Mouse (Mus musculus) adrenal gland, postnatal 36 days (tissue): ENCODE results near the gene Rbbp6. TPM values are rescaled to one million over a fixed set of nuclear protein-coding genes. Genes with fewer than 3 reads are reported as not detected.

Experiments used
- DNase-seq, 2 experiments: peaks; one replicate each; pipeline ENCODE4 v3.0.0; 2021; ENCODE audit warnings: mixed read lengths in 1 of 2
- total RNA-seq, 2 experiments: library from RNA; stranded (reverse); gene quantifications; 2 replicates each; pipeline ENCODE4 v1.2.3; 2021

Gene Rbbp6
- total RNA-seq, 2 experiments from 2014 or later = 56.5 to 63.1 TPM

DNA sequence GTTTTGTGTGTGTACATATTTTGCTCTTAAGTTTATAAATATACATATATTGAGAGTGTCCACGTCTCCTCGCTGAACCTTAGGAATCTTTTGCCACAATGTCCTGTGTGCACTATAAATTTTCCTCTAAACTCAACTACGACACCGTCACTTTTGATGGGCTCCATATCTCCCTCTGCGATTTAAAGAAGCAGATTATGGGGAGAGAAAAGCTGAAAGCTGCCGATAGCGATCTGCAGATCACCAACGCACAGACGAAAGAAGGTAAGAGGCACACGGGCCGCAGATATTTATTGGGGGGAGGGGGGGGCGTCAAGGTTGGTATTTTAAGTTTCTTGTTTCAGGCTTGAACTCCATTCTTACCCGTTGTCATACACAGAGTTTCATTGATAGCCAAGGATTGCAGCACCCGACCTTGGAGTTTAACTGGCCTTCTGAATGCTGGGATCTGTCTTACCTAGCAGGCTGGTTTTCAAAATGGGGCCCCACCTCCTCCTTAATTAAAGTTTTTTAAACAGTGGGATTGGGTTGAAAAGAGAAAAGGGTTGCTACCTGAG, 5.5 kb downstream of the Rbbp6 start:
- DNase-seq = peak; percentile 42 to 63

DNA sequence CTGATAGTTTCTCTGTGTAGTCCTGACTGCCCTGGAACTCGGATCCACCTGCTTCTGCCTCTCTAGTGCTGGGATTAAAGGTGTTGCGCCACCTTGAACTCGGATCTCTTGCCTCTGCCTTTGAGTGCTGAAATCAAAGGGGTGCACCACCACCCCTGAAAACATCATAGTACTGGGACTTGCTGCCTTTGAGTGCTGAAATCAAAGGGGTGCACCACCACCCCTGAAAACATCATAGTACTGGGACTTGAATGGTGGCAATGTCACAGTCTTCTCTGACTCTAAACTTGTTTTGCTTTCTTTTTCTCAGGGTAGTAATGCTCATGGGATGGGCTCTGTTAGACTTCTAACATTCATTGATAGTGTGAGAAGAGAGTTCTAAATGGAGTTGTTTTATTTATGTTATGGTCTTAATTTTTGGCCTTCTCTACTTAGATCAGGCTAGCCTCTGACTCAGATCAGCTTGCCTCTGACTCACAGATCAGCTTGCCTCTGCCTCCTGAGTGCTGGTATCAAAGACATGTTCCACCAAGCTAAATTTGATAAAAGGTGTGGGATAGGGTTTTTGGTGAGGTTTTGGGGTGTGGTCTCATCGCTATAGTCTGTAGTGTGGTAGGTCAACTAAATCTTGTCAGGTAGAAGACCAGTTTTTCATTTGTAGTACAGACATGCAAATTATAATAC, 6.7 kb downstream of the Rbbp6 start:
- no peak for DNase-seq

DNA sequence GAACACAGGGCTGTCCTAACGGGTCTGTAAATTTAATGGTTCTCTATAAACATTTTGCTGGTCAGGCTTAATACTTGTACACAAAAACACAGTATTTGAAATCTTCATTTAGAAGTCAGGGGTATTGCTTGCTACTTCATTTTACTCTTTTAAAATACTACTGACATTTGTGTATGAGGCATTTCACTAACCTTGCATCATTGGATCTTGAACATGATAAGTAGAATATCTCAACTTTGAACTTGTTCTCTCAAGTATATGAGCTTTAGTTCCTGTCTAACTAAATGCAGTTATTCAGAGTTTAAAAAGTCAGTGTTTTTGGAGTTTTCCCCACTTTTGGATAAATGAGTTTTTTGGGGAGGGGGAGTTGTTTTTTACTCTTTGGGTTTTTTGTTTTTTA, 14.0 kb downstream of the Rbbp6 start:
- DNase-seq = no peak

DNA sequence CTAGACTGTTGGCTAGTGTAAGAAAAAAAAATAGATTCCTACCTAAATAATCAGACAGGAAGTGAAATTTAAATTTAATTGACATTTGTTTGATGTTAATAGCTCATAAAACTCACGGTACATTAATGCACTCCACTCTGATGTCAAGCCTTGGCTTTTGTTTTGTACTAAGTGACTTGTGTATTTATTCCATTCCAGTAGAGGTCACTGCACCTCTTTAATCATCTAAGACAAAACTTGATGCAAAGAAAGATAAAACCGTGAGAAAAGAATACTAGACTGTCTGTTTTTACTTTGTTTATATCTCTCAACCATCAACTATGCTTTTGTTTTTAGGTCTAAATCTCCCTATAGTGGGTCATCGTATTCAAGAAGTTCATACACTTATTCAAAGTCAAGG, 32.7 kb downstream of the Rbbp6 start:
- no peak for DNase-seq

DNA sequence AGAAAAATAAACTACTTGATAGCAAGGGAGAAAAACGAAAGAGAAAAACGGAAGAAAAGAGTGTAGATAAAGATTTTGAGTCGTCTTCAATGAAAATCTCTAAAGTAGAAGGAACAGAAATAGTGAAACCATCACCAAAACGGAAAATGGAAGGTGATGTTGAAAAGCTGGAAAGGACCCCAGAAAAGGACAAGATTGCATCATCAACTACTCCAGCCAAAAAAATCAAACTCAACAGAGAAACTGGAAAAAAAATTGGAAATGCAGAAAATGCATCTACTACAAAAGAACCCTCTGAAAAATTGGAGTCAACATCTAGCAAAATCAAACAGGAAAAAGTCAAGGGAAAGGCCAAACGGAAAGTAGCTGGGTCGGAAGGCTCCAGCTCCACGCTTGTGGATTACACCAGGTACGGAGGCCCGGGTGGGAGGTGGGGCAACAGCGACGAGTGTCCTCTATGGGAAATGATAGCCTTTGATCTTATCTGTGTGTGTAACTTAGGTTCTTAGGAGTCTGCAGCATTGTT, 34.4 kb downstream of the Rbbp6 start:
- peak in 1 of 2 experiments; percentile 19 for DNase-seq

DNA sequence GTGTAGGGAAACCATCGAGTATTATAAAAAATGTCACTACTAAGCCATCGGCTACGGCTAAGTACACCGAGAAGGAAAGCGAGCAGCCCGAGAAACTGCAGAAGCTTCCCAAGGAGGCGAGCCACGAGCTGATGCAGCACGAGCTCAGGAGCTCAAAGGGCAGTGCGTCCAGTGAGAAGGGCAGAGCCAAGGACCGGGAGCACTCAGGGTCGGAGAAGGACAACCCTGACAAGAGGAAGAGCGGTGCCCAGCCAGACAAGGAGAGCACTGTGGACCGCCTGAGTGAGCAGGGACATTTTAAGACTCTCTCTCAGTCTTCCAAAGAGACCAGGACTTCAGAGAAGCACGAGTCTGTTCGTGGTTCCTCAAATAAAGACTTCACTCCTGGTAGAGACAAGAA, 35.3 kb downstream of the Rbbp6 start:
- peak in 1 of 2 experiments; percentile 16 for DNase-seq

DNA sequence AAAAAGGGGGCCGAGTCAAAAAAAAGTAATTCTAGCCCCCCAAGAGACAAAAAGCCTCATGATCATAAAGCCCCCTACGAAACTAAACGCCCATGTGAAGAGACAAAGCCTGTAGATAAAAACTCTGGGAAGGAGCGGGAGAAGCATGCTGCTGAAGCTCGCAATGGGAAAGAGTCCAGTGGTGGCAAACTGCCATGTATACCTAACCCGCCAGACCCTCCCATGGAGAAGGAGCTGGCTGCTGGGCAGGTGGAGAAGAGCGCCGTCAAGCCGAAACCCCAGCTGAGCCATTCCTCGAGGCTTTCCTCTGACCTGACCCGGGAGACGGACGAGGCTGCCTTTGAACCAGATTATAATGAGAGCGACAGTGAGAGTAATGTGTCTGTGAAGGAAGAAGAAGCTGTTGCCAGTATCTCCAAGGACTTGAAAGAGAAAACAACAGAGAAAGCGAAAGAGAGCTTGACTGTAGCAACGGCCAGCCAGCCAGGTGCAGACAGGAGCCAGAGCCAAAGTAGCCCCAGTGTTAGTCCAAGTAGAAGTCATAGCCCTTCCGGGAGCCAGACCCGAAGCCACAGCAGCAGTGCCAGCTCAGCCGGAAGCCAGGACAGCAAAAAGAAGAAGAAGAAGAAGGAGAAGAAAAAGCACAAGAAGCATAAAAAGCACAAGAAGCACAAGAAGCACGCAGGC, 36.0 kb downstream of the Rbbp6 start:
- no peak for DNase-seq

DNA sequence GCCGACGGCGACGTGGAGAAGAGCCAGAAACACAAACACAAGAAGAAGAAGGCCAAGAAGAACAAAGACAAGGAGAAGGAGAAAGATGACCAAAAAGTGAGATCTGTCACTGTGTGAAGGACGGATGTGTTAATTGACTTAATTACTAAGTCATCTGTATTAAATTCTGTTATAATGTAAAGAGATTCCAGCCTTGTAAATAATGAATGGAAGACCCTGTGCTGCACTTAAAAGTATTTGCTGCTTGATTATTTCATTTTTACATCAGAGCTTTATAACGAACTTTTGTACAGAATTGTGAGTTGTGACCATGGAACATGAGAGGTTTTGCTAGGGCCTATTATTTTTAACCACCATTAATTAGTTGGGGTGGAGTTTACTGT, 36.5 kb downstream of the Rbbp6 start:
- no peak for DNase-seq

DNA sequence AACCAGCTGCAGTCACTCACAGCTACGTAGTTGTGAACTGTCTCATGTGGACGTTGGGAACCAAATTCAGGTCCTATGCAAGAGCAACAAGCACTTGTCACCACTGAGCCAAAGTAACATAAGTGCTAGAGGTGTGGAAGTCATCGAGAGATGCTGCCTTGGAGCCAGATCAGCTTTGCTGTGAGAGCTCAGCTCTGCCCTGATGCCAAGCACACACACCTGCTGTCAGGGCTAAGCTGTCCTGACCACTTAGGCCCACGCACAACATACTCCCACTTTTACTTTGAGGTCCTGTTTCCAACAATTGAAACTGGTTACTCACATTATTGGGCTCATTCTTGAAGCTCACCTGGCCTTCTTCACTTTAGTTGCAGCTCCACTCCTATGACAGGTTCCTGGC, 37.7 kb downstream of the Rbbp6 start:
- DNase-seq = no peak

DNA sequence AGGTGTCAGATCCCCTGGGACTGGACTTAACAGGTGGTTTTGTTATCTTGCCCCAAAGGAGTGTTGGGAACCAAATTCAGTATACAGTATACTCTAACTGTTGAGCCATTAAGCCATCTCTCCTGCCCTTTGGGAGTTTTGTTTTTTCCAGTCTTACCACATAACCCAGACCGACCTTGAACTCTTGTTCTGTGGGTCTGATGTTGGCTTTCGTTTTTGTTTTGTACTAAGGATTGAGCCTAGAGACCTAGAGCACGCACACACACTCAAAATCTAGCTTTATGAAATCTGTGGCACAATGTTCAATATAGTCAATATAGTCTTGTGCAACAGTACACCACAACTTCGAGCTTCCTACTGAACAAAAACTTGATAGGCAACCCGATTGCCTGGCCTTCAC, 39.0 kb downstream of the Rbbp6 start:
- peak in 1 of 2 experiments; percentile 13 for DNase-seq

DNA sequence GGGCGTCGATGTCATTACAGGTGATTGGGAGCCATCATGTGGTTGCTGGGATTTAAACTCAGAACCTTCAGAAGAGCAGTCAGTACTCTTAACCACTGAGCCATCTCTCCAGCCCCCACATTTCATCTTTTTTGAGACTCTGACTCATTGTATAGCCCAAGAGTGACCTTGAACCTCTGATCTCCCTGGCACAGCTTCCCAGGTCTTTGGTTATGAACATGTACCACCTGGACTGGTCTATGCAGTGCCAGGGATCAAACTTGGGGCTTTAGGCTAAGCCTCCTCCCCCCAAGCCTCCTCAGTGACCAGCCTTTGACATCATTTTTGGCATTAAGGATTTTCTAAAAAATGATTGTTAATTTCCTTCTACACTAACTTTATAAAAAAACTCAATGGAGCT, 40.8 kb downstream of the Rbbp6 start:
- DNase-seq = peak; percentile 31 to 35

DNA sequence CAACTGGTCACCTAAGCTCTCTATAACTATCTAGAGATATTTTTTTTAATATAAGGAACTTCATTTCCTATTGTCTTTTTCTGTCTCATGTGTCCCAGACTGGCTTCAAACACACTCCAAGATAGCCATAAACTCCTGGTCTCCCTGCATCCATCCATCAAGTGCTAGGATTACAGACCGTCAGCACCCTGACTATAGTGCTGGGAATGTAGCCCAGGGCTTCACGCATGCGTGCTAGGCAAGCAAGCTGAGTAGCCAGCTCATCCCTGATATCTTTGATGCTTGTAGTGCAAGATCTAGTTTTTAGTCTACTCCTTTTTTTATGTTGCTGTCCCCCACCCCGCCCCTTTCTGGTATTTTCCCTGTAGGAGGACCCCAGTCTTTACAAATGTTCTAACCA, 42.3 kb downstream of the Rbbp6 start:
- DNase-seq = no peak

DNA sequence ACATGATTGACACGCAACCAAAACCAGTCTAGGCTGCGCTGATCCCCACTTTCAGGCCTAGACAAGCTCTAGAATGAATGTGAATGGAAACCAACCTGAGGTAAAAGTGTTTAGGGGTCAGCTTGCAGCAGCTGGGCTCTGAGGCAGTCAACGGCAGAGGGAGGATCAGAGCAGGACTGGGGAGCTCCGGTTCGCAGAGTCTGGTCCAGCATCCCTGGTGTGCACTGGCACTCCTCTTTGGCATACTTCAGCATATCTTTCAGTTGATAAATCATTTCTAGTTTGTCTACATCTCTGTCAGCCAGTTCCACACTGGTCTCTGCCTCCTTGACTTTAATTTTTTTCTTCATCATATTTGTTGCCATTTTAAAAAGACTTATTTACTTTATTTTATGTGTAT, 48.0 kb downstream of the Rbbp6 start:
- DNase-seq = no peak

DNA sequence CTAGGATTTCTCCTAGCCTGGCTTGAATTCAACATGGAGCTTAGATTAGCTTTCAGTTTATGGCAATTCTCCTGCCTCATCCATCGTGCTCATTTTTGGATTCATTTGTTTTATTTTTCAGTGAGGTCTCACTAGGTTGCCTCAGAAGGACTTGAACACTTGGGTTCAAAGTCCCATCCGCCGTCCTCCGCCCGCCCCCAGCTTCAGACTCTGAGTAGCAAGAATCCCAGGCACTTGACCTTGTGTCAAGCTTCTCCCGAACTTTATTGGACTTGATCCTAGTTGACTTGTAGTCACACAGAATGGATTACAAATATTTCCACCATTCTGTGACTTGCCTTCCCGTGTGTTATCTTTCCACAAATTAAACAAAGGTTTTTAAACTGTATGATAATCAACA, 49.2 kb downstream of the Rbbp6 start:
- DNase-seq = no peak

DNA sequence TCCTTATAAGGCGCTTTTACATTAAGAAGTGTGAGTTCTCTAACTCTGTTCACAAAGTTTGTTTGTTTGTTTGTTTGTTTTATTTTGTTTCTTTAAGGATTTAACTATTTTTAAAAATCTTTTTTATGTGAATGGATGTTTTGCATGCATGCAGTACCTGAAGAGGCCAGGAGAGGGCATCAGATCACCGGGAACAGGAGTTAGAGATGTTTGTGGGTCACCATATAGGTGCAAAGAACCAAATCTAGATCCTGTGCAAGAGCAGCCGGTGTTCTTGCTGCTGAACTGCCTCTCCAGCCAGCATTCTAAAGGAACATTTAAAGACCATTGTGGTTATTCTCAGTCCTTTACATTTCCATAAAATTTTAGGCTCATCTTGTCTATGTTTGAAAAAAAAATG, 52.1 kb downstream of the Rbbp6 start:
- DNase-seq = peak; percentile 46 to 47

DNA sequence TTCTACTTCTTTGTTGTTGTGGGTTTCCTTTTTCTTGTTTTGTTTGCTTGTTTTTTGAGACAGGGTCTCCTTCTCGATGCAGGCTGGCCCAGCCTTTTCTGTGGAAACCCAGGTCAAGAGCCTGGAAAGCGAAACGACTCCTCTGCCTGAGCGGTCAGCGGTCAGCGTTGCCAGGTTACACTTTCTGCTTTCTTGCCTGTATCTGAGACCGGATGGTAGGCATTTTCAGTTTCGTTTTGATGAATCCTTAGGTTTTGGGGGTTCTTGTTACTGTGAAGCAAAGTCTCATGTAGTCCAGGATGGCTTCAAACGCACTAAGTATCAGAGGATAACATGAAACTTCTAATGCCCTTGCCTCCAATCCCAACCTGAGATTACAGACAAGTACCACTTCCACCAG, 59.6 kb downstream of the Rbbp6 start:
- no peak for DNase-seq

DNA sequence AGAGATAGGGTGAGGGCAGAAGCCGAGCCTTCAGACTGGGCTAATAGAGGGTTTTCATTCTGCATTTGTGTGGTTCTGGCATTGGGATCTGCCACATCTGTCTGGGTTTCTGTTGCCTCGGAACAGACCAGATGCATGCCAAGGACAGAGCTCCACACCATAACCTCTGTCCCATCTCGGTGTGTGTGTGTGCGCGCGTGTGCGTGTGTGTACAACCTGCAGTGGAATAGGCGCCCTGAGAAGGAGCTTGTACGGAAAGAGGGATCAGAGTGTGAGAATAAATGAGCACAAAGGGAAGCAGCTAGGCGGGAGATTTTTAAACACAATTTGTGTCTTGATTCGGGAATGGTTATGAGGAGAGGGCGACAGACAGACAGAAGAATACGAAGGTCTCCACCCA, 64.8 kb downstream of the Rbbp6 start:
- DNase-seq = no peak

DNA sequence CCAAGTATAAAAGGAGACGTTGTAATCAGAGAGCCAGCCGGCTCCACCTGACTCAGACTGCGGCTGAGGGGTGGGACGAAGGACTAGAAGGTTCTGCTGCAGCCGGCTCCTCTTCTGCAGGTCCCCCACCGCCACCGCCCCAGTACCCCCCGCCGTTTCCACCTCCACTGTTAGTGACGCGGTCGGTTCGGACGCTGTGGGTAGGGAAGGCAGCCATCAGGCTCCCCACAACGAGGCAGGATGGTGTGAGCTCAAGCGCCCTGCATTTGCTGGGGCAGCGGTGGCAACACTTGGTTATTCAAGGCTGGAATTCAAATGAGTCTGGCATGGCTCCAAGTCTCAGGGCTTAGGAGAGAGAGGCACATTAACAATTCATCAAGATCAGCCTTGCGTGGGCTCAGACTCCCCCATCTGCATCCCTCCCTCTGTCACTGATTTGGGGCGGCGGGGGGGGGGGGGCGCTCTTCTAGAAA, 65.3 kb downstream of the Rbbp6 start:
- DNase-seq = peak; percentile 45 to 62

DNA sequence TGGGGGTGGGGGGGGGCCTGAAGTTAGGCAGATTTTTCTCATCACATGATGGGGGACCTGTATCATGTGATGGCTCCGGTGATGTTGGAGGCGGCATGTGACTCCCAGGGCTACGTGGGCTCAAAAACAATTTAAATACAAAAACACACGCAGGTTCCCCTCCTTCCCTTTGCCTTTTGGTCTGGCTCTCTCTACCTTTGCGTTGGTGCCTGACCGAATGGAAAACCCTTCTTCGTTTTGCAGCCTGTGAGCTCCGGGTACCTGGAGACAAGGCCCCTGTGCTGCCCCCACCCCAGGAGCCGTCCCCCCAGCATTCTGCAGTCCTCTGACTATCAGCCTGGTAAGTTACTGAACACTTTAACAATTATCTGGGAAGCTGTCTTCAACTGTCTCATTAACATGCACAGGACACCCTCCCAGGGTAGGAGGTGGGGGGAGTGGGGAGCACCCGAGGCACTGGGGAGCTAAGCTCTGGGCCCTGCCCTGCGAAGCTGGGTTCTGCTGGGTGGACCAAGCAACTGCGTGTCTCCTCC, 65.8 kb downstream of the Rbbp6 start:
- DNase-seq = no peak

DNA sequence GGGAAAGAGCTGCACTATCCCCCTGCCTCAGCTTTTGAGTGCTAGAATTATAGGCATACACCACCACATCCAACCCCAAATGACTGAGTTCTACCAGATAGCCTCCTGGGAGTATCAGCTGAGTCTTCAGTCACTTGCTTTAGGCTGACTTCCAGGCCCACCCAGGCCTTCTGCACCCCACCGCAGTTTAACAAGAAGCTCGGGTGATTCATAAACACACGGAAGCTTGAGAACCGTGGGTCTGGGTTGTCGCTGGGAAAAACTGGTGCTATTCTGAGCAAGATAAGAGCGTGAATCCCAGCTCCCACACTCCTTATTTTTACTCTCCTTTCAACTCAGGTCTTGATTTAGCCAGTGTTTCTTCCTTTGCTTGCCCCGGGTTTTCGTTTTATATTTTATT, 69.8 kb downstream of the Rbbp6 start:
- DNase-seq = no peak

DNA sequence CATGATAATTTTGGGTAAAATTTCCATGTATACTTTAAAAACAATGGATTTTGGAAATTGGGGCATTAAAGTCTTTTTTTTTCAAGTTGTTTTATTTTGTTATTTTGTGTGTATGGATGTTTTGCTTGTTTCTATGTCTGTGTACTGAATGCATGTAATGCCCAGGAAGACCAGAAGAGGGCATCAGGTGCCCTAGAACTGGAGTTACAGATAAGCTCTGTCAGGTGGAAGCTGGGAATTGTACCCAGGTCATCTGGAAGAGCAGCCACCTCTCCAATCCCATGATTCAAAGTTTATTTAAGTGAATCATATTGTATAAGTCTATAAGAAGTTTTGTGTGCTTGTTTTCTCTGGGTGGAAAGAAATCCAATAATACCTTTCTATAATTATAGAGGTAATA, 73.8 kb downstream of the Rbbp6 start:
- DNase-seq = peak in 1 of 2 experiments; percentile 9

DNA sequence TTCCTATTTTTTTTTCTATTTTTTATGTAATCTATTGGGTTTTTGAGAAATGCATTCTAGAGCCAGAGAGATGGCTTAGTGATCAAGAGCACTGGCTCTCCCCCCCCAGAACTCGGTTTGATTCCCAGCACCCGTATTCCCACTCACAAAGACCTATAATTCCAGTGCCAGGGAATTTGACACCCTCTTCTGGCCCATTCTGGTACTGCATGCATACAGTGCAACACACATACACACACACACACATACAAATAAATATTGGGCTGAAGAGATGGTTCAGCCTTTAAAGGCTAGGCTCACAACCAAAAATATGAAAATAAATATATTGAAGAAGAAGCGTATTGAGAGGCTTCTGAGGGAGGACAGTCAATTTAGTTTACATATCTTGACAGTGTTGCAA, 79.7 kb downstream of the Rbbp6 start:
- DNase-seq = no peak

DNA sequence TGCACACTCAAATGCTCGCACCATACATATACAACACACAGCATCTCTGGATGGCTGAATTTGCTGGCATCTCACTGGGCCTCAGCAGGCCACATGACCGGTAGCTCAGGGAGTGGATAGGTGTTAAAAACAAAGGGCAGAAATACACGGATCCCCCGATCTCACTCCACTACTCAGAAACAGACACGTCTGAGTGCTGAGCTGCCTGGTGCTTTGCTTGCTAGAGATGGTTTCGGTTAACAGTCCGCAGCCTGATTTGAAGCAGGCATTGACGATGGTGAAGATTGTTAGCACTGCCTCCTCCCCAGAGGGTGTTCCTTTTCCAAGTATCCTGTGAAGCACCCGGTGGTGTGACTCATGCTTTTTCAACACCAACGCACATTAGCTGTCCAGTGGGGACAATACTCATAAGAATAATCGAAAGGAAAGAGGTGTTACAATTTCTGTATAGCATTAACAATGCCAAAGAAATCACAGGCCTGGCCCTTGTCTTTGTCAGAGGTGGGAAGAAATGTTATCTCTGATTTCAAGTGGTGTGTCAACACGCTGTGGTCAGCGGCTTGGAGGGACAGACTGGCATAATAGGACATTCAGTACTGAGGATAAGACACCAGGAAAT, 81.1 kb downstream of the Rbbp6 start:
- DNase-seq = peak in 1 of 2 experiments; percentile 16
